Mouse (Mus musculus) CD4-positive naive resting alpha-beta T cell, adult 76 days (primary cell): Measurements from ENCODE around the gene Acot5. TPM values are rescaled to one million over a fixed set of nuclear protein-coding genes. Genes with fewer than 3 reads are reported as not detected.

ENCODE experiments used
- total RNA-seq: library from RNA; stranded (reverse); gene quantifications from one replicate; pipeline ENCODE4 v1.2.4, GENCODE M21; 2023

Acot5 gene
- not detected for total RNA-seq

GRCm38 (mm10) chr12:84068986-84069385 is at the start of gene Acot5:
Gene Acot5 (plus strand): TSS chr12:84069325.

GRCm38 (mm10) chr12:84038241-84038640 is 30.9 kb upstream of the Acot5 start, which contains the start of gene Acot4:
Gene Acot4 (plus strand): TSS chr12:84038379.

GRCm38 (mm10) chr12:84038691-84039111 is 30.4 kb upstream of the Acot5 start, which contains the start of gene Gm49366:
Gene Gm49366 (plus strand): TSS chr12:84038935.

GRCm38 (mm10) chr12:84051937-84052474 is 17.1 kb upstream of the Acot5 start, which contains the start of gene Acot3:
Gene Acot3 (plus strand): TSS chr12:84052144.

GRCm38 (mm10) chr12:84100604-84101492 is 31.7 kb downstream of the Acot5 start, which contains the start of gene Acot6:
Gene Acot6 (plus strand): TSS chr12:84100654.

GRCm38 (mm10) chr12:84114153-84114994 is 45.2 kb downstream of the Acot5 start, which contains the start of gene Dnal1:
Gene Dnal1 (plus strand): TSS chr12:84114366.

Other genes starting within 250 kb of the Acot5 start
- 73.5 TPM for gene Numb, start 147.4 kb upstream of the Acot5 start, total RNA-seq
- gene Riox1, start 118.7 kb upstream of the Acot5 start, total RNA-seq: 27.7 TPM
- not detected for gene Heatr4, start 84.5 kb upstream of the Acot5 start, total RNA-seq
- gene Acot2, start 81.5 kb upstream of the Acot5 start, total RNA-seq: 123 TPM
- gene Acot1, start 59.8 kb upstream of the Acot5 start, total RNA-seq: 5.5 TPM
- not detected for gene Acot4, start 30.9 kb upstream of the Acot5 start, total RNA-seq
- gene Gm49366, start 30.4 kb upstream of the Acot5 start, total RNA-seq: not detected
- gene Acot3, start 17.2 kb upstream of the Acot5 start, total RNA-seq: not detected
- 3.0 TPM for gene Acot6, start 31.3 kb downstream of the Acot5 start, total RNA-seq
- gene Dnal1, start 45.0 kb downstream of the Acot5 start, total RNA-seq: 0.15 TPM
- gene Pnma1, start 79.2 kb downstream of the Acot5 start, total RNA-seq: 13.6 TPM
- gene Elmsan1, start 149.6 kb downstream of the Acot5 start, total RNA-seq: 257 TPM
- gene Ptgr2, start 215.9 kb downstream of the Acot5 start, total RNA-seq: 12.9 TPM
- 85.7 TPM for gene Zfp410, start 247.5 kb downstream of the Acot5 start, total RNA-seq